Mouse (Mus musculus) thymus, postnatal 36 days (tissue): ENCODE results near the gene Mrps18c.
A peak's percentile ranks its signal among the peaks of the same experiment; 100 is the strongest.

ENCODE experiments used
- DNase-seq, 2 experiments: peaks; one replicate each; pipeline ENCODE4 v3.0.0; 2022; ENCODE audit warnings: mixed read lengths in 2 of 2

Gene Mrps18c

GRCm38 (mm10) chr5:100828701-100829100 lies 30.3 kb downstream of the Mrps18c start:
- DNase-seq, result no peak

- no peak for DNase-seq
These were observed 34.3 kb downstream of the Mrps18c start for GRCm38 (mm10) chr5:100832680-100833079.

GRCm38 (mm10) chr5:100833841-100834240 lies 35.4 kb downstream of the Mrps18c start:
- no peak for DNase-seq

- DNase-seq, result no peak
These were observed 37.6 kb downstream of the Mrps18c start for GRCm38 (mm10) chr5:100835862-100836538.

- no peak for DNase-seq
These were observed 39.5 kb downstream of the Mrps18c start for GRCm38 (mm10) chr5:100837907-100838306.

GRCm38 (mm10) chr5:100844485-100844884 lies 46.1 kb downstream of the Mrps18c start:
- no peak for DNase-seq

GRCm38 (mm10) chr5:100845485-100845847 lies 47.0 kb downstream of the Mrps18c start, which contains the start of gene Gpat3:
TSS of gene Gpat3 (plus strand) at chr5:100845713.
- peak; percentile 11 to 14 for DNase-seq

- DNase-seq, result peak; percentile 52 to 62
These were observed 47.6 kb downstream of the Mrps18c start for GRCm38 (mm10) chr5:100845848-100846598.

GRCm38 (mm10) chr5:100846599-100846920 lies 48.1 kb downstream of the Mrps18c start:
- no peak for DNase-seq

GRCm38 (mm10) chr5:100847143-100847542 lies 48.7 kb downstream of the Mrps18c start:
- DNase-seq, result no peak

- no peak for DNase-seq
These were observed 55.5 kb downstream of the Mrps18c start for GRCm38 (mm10) chr5:100853963-100854362.
